Mouse (Mus musculus) G1E (cell line): ENCODE data around the gene Camk1.

Experiments used
- CTCF ChIP-seq: IDR thresholded peaks from 2 replicates; pipeline ENCODE4 v1.5.1; 2012; ENCODE audit warnings: low read depth, low read length, inconsistent platforms, mixed read lengths
- GATA1 ChIP-seq: IDR thresholded peaks from 2 replicates; pipeline ENCODE4 v1.6.1; 2012; ENCODE audit warnings: borderline replicate concordance, low read length, inconsistent platforms, mixed read lengths
- POLR2AphosphoS5 ChIP-seq: IDR thresholded peaks from 2 replicates; pipeline ENCODE4 v1.6.1; 2012; ENCODE audit warnings: low read depth, low read length, inconsistent platforms; ENCODE audit not compliant: insufficient replicate concordance
- TAL1 ChIP-seq: conservative IDR thresholded peaks from 2 replicates; pipeline ENCODE4 v1.6.1; 2012; ENCODE audit warnings: low read depth, low read length, inconsistent platforms, mixed read lengths

- TF ChIP-seq POLR2AphosphoS5 (no peak), CTCF (no peak), TAL1 (no peak), GATA1 (no peak)
These were observed 47.1 kb downstream of the Camk1 start for GRCm38 (mm10) chr6:113296639-113297038.
